Mouse (Mus musculus) forebrain, embryonic 10.5 days (tissue): ENCODE results near the gene Trim10. TPM values are rescaled to one million over a fixed set of nuclear protein-coding genes. Genes with fewer than 3 reads are reported as not detected.
"Not testable (repeated sequence)": the region's sequence is repeated elsewhere in the genome, so short reads cannot be mapped to it uniquely, and the experiment has no call there.

ENCODE experiments used
- DNase-seq: peaks from one replicate; pipeline ENCODE4 v3.0.0-alpha.2; 2017; ENCODE audit warnings: low spot score; ENCODE audit errors: extremely low spot score
- H3K27ac ChIP-seq: fragments of 300-500 bp; sonication (generic); 2 replicates; pipeline ENCODE4 v1.5.1; 2016; ENCODE audit warnings: mild to moderate bottlenecking
- H3K27me3 ChIP-seq: fragments of 300-500 bp; sonication (generic); 2 replicates; pipeline ENCODE4 v1.6.1; 2016; ENCODE audit warnings: mild to moderate bottlenecking; ENCODE audit not compliant: poor library complexity, severe bottlenecking
- H3K36me3 ChIP-seq: fragments of 300-500 bp; sonication (generic); replicated peaks from 2 replicates; pipeline ENCODE4 v1.6.1; 2016; ENCODE audit warnings: mild to moderate bottlenecking, moderate library complexity
- H3K4me1 ChIP-seq: fragments of 300-500 bp; sonication (generic); 2 replicates; pipeline ENCODE4 v1.6.1; 2016
- H3K4me3 ChIP-seq: fragments of 300-500 bp; sonication (generic); 2 replicates; pipeline ENCODE4 v1.5.1; 2016; ENCODE audit warnings: mild to moderate bottlenecking, moderate library complexity
- H3K9me3 ChIP-seq: fragments of 300-500 bp; sonication (generic); 2 replicates; pipeline ENCODE4 v1.6.1; 2016; ENCODE audit warnings: mild to moderate bottlenecking, moderate library complexity
- WGBS: fragments of 180-500 bp; shearing (Covaris S2); methylation state at CpG from one replicate; pipeline ENCODE4 v1.1.7; 2016; 5-methylcytosine and 5-hydroxymethylcytosine counted together
- polyA plus RNA-seq: library from polyadenylated mRNA; unstranded; fragments of >200 nt; fragmentation: Nextera tagmentation; extraction: Ambion mirVana; gene quantifications from 2 replicates; pipeline ENCODE4 v1.2.1, GENCODE M21; 2016

Gene Trim10
- 6.1 and 9.8 TPM in 2 replicates for polyA plus RNA-seq

GRCm38 (mm10) chr17:36869284-36869954, at the start of gene Trim10:
TSS of gene Trim10 (plus strand) at chr17:36869574.
- no peak for DNase-seq
- Histone ChIP-seq H3K4me3 (peak within 1 kb of the TSS; percentile 10), H3K36me3 (no peaks in the 10 kb centered on the region), H3K27me3 (peaks cover 29% of the 10 kb centered on the region), H3K27ac (peak within 1 kb of the TSS; percentile 70), H3K9me3 (no peaks in the 10 kb centered on the region), H3K4me1 (peaks cover 10% of the 10 kb centered on the region)
- 82% methylated on average over 4 of the region's 4 CpGs for WGBS

DNA sequence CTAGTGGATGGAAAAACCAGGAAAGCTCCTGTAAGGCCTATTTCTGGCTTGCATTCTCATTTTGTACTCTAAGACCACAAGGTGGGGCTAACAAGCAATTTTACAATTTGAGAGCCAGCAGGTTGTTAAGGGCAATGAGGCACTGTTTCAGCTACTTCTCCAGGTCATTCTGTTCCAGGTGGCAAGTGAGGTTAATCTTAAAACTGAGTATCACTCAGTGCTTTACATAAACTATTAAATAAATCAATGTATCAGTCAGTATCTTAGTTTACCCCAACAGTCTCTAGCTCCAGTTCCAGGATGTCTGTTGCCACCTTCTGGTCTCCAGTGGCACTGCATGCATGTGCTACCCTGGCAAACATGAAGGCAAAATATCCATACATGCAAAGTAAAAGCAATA, 45.4 kb upstream of the Trim10 start:
- Histone ChIP-seq H3K4me3 (no peak overlapping the region), H3K27ac (no peak overlapping the region), H3K9me3 (no peaks in the 10 kb centered on the region), H3K27me3 (no peaks in the 10 kb centered on the region), H3K4me1 (no peaks in the 10 kb centered on the region), H3K36me3 (no peaks in the 10 kb centered on the region)
- peak; percentile 33 for DNase-seq

DNA sequence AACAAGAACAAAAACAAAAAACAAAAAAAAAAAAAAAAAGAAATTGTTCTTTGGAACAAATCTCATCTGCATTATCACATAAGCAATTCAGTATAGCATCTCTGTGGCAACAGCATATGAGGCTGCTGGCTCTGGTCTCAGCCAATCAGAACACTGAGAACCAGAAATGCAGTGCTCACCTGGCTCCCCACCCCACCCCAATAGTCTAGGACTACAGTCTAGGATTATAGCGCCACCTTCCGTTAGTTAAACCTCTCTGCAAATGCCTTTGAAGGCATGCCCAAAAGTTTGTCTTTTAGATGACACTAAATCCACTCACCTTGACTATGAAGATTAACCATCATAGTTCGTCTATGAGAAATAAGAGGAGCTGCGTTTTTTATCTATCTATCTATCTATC, 43.8 kb upstream of the Trim10 start:
- WGBS = 25% methylated on average over 4 of the region's 4 CpGs
- H3K27me3 ChIP-seq = no peaks in the 10 kb centered on the region
- no peak for DNase-seq
- no peaks in the 10 kb centered on the region for H3K9me3 ChIP-seq
- no peaks in the 10 kb centered on the region for H3K36me3 ChIP-seq
- H3K4me3 ChIP-seq = no peak overlapping the region
- no peaks in the 10 kb centered on the region for H3K4me1 ChIP-seq
- no peak overlapping the region for H3K27ac ChIP-seq

- not testable (repeated sequence) for H3K9me3 ChIP-seq, H3K4me3 ChIP-seq, H3K27me3 ChIP-seq, H3K4me1 ChIP-seq, H3K27ac ChIP-seq, H3K36me3 ChIP-seq
- DNase-seq = peak; percentile 32
- WGBS = 12% methylated on average over 5 of the region's 5 CpGs
Observed at GRCm38 (mm10) chr17:36826002-36826401, 43.4 kb upstream of the Trim10 start.

DNA sequence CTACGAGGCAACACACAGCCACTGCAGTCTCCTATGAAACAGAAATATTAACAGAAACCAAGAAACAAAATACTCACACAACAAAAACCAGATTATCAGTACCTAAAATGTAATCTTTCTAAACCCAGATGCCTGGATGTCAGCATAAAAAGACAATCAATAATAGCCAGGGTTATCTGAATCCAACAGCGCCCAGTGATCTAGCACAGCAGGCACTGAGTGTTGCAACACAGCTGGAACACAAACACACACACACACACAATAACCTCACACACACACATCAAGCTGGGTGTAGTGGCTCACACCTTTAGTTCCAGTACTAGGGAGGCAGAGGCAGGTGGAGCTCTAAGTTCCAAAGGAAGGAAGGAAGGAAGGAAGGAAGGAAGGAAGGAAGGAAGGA, 40.9 kb upstream of the Trim10 start:
- H3K4me3 ChIP-seq = no peak overlapping the region
- WGBS = 86% methylated on average over 2 of the region's 2 CpGs
- H3K27ac ChIP-seq = no peak overlapping the region
- no peaks in the 10 kb centered on the region for H3K36me3 ChIP-seq
- no peak for DNase-seq
- H3K9me3 ChIP-seq = no peaks in the 10 kb centered on the region
- H3K4me1 ChIP-seq = no peaks in the 10 kb centered on the region
- no peaks in the 10 kb centered on the region for H3K27me3 ChIP-seq

DNA sequence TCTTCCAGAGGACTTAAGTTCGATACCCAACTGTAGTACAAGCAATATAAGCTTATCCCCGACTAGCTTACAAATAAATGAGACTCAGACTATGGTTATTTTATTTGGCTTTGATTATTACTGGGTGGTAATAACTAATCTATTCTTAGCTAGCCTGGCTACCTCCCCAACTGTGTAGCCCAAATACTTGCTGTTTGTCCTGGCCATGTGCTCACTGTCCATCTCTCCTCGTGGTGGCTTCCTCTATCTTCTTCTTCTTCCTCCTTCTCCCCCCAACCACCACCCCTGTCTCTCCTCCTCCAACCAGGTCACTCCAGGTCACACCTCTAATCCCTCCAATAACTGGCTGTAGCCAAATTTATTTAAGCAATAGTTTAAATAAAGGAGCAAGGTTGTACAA, 38.9 kb upstream of the Trim10 start:
- no peaks in the 10 kb centered on the region for H3K27me3 ChIP-seq
- no peak overlapping the region for H3K4me3 ChIP-seq
- 93% methylated on average over 3 of the region's 3 CpGs for WGBS
- no peak overlapping the region for H3K27ac ChIP-seq
- no peak for DNase-seq
- no peaks in the 10 kb centered on the region for H3K9me3 ChIP-seq
- H3K36me3 ChIP-seq = no peaks in the 10 kb centered on the region
- H3K4me1 ChIP-seq = no peaks in the 10 kb centered on the region

- WGBS = 60% methylated on average over 4 of the region's 4 CpGs
- H3K4me1 ChIP-seq = peaks cover 13% of the 10 kb centered on the region
- H3K9me3 ChIP-seq = no peaks in the 10 kb centered on the region
- H3K27me3 ChIP-seq = no peaks in the 10 kb centered on the region
- H3K27ac ChIP-seq = no peak overlapping the region
- no peak overlapping the region for H3K4me3 ChIP-seq
- DNase-seq = no peak
- no peaks in the 10 kb centered on the region for H3K36me3 ChIP-seq
Observed at GRCm38 (mm10) chr17:36832694-36833093, 36.7 kb upstream of the Trim10 start.

DNA sequence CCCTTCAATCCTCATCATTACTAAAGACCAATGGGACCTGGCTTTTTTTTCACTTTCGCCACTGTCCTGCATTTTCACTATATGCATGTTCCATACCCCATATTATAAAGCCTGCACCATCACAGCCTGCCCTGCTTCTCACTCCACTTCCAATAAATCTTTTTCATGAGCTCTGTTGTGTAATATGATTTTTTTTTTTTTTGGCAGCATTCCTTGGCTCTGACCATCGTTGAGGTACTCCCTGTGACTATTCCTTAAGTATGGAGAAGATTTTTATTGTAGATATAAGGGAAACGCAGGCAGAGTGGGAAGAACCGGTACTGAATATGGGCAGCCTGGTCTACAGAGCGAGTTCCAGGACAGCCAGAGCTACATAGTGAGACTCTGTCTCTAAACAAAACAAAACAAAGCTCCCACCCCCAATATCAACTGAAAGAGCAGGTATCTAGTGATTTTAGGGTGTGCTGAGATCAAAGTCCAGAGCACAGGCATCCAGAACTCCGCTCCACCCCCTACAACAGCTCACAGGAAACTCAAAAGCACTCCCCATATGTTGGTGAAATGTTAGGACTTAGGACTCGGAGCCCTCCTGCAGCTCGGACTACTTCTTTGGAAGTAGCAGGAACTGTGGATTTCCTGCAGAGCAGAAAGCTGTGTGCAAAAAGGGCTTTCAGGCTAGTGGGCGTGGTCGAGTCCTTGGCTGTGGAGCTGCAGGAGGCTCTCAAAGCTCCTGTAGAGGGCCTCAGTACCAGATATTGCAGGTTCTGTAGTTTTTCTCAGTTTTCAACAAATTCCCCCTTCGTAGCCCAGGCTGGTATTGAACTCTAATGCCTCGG, 33.6 kb upstream of the Trim10 start:
- peak; percentile 42 for DNase-seq
- H3K9me3 ChIP-seq = no peaks in the 10 kb centered on the region
- no peaks in the 10 kb centered on the region for H3K27me3 ChIP-seq
- peaks cover 18% of the 10 kb centered on the region for H3K4me1 ChIP-seq
- WGBS = 36% methylated on average over 12 of the region's 12 CpGs
- H3K27ac ChIP-seq = 0 out of 2 replicates have a peak overlapping the region, but pooled peaks have one; percentile 95
- H3K4me3 ChIP-seq = peak overlapping the region; percentile 75
- H3K36me3 ChIP-seq = peaks cover 5% of the 10 kb centered on the region; the same call in 1 of the 2 replicates

GRCm38 (mm10) chr17:36836427-36836812, 33.0 kb upstream of the Trim10 start:
- Histone ChIP-seq H3K27me3 (no peaks in the 10 kb centered on the region), H3K36me3 (peaks cover 5% of the 10 kb centered on the region; the same call in 1 of the 2 replicates), H3K4me1 (peaks cover 21% of the 10 kb centered on the region), H3K4me3 (peak overlapping the region; percentile 75), H3K27ac (peak overlapping the region; percentile 95), H3K9me3 (no peaks in the 10 kb centered on the region)
- DNase-seq = peak; percentile 16
- 14% methylated on average over 3 of the region's 3 CpGs for WGBS

DNA sequence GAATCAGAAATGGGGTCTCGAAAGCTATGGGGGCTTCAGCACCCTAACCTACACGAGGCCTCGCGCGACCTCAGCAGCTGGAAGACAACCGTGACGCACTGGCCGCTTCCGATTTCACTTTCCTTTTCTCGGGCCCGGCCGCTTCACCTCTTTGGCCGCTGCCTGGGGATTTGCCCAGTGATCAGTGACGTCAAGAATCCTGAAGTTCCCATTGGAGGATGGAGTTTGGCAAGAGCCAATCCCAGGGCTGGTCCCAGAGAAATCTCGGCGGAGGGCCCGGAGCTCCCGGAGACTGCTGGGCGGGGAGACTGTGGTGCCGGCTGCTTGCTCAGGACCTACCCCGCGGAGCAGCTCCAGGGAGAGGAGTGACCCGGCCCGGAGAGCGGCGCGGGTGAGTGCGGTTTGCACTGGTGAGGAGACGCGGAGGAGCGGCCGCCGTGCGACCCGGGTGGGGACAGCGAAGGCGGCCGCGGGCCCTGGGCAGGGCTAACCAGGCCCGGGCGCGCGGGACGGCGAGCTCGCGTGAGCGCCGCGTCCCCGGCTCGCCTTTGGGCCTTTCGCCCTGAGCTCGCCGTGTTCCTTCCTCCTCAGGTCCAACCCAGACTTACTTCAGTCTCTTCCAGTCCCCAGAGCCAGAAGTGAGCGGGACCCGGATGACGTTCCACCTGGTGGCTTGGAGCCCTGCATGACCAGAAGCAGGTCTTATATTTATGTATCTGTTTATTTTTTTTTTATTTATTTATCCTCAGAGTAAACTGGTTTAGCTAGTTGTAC, 32.3 kb upstream of the Trim10 start, which contains the start of gene Trim26:
Gene Trim26, plus strand, starts transcription at position 261 of the 774 bp plus-strand sequence.
- Histone ChIP-seq H3K27ac (peak within 1 kb of the TSS; percentile 95), H3K27me3 (no peaks in the 10 kb centered on the region), H3K4me3 (peak within 1 kb of the TSS; percentile 75), H3K9me3 (no peaks in the 10 kb centered on the region), H3K4me1 (peaks cover 21% of the 10 kb centered on the region), H3K36me3 (peaks cover 7% of the 10 kb centered on the region)
- under 1% methylated on average over 58 of the region's 58 CpGs for WGBS
- DNase-seq = peak; percentile 95

GRCm38 (mm10) chr17:36839001-36839400, 30.4 kb upstream of the Trim10 start:
- no peaks in the 10 kb centered on the region for H3K27me3 ChIP-seq
- 89% methylated on average over 5 of the region's 5 CpGs for WGBS
- peaks cover 14% of the 10 kb centered on the region for H3K36me3 ChIP-seq
- H3K9me3 ChIP-seq = no peaks in the 10 kb centered on the region
- H3K27ac ChIP-seq = no peak overlapping the region
- H3K4me3 ChIP-seq = no peak overlapping the region
- no peak for DNase-seq
- peaks cover 21% of the 10 kb centered on the region for H3K4me1 ChIP-seq

DNA sequence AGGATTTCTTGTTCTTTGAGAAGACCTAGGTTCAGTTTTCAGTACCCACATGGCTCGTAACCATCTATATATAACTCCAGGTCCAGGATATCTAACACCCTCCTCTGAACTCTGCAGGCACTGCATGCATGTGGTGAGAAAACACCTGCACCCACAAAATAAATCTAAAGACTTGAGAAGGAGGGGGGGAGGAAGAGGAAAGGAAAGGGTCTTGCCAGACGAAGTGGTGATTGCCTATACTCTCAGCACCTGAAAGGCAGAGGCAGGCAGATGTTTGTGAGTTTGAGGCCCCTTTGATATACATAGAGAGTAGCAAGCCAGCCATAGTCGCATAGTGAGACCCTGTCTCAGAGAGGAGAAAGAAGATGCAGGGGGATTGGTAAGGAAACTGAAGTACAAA, 29.4 kb upstream of the Trim10 start:
- Histone ChIP-seq H3K27me3 (no peaks in the 10 kb centered on the region), H3K4me1 (peaks cover 24% of the 10 kb centered on the region), H3K27ac (no peak overlapping the region), H3K4me3 (no peak overlapping the region), H3K9me3 (no peaks in the 10 kb centered on the region), H3K36me3 (peaks cover 14% of the 10 kb centered on the region)
- no peak for DNase-seq
- 84% methylated on average over 3 of the region's 3 CpGs for WGBS
